Mouse (Mus musculus) erythroblast, embryonic 14.5 days (primary cell): Measurements from ENCODE around the gene Ptprg.

ENCODE experiments used
- GATA1 ChIP-seq: IDR thresholded peaks from 2 replicates; pipeline ENCODE4 v1.6.1; 2012; ENCODE audit warnings: low read length, inconsistent platforms, mixed read lengths
- TAL1 ChIP-seq: IDR thresholded peaks from 3 replicates; pipeline ENCODE4 v1.6.1; 2012; ENCODE audit warnings: low read length, inconsistent platforms, mixed read lengths

DNA sequence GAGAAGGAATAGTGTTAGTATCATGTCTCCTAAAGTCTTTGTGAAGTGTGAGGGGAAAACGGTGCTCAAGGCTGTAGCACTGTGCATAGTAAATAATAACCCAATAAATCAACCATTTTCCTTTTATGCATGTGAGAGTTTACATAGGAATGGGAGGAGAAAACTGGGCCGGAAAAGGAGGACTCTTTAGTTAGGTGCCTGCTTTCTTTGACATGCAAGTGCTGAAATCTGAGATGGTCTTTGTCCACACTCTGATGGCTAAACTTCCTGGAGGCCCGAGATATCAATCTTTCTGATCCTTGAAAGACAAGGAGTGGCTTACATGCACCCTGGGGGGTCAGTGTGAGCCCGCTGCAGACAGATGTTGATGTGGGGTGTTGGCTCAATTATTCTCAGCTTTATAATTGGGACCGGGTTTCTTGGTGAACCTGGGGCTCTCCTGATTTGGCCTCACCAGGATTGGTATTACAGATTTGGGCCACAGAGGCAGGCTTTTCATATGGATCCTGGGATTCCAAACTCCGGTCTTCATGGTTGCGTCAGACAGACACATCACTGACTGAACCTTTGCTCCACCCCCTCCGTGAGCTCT lies 7.4 kb downstream of the Ptprg start:
- TF ChIP-seq TAL1: no peak
- TF ChIP-seq GATA1: no peak
